Mouse (Mus musculus): ENCODE measurements around the gene Zfand6.

Zfand6 gene

DNA sequence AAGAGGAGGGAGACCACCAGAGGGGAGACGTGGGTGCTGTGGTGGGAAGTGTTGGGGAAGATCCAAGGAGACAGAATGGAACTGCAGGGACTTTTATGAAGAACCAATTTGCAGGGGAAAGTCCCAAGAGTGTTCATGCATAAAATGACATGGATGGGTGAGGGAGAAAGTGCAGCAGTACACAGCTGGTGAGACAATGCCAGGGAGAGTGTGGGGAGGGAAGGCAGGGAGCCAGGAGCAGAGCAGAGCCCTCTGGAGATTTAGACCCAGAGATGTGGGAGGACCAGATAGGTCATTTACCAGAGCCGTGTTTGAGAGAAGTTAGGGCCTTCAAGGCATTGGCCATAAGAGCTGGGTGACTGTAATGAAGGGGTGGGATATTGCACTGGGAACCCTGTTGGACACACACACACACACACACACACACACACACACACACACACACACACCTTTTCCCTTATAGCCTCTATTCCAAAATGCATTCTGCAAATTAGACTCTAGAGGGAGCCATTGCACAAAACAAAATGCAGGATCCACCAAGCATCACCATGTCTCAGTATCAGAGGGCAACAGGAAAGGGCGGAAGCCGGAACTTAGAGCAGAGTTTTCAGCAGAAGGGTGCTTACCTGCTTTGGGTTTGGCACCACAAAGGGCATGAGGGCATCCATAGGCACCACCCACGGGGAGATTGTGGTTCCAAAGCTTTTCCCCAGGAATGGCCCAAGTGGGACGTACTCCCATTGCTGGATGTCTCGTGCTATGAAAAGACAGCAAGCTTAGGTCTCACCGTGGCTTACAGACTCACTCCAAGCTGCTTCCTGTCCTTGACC is 95.5 kb downstream of the Zfand6 start:
- peak; percentile 33 to 34 for DNase-seq (ENCODE audit: low spot score in 2 of 2)

DNA sequence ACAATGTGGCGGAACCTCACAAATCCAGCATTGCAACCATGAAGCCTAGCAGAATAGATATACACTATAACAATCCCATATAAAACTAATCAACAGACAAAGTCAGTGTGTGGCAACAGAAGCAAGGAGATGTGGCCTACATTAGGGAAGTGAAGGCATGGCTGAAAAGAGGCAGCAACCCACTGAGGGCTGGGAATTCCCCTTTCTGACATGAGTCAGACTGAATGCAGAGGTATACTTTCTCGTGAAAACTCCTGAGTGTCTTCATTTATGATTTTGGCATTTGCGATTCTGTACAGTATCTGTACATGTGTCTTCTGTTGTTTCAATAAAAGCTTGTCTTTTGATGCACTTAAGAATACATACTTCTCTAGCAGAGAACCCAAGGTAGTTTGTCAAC is 98.4 kb downstream of the Zfand6 start:
- no peak for DNase-seq (ENCODE audit: low spot score in 2 of 2)

DNA sequence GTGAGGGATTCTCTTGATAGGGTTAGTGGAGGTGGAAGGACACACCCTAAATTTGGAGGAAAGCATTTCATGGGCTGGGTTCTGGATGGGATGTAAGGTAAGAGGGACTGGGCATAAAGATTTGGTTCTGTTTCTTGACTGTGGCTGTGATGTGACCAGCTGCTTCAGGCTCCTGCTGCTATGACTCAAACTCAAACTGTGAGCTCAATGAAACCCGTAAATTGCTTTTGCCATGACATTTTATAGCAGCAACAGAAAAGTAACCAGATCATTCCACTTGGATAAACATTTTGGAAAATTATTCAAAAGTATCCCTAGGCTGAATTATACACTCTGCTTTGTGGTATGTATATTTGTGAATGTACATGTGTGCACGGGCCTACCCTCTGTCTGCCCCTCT is 99.1 kb downstream of the Zfand6 start:
- DNase-seq (ENCODE audit: low spot score in 2 of 2): no peak

DNA sequence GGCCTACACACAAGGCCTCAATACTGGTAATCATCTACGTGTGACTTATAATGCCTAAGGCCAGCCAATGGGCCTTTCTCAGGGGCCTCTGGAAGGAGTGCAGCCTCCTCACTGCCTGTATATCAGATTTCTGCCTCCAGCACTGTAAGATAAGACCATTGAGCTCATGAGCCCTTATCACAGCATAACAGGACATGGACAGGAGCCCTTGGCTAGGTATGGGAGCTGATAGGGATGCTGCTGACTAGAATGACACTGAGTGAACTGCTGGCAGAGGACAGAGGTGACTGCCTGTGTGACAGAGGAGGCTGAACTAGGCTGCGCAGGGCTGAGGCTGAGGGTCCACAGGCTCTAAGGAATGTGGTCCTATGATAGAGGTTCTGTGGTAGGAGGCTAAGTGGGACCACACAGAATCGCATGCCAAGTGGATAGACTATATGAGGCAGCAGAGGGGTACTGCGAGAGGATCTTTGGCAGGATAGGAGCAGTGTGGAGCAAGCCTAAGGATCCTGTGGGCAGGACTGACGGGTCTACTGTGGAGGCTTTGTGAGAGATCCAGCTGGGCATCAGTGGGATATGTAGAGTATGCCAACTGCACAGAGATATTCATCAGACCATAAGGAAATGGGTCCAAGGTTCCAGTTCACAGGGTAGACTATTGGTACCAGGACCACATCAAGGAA is 102.5 kb downstream of the Zfand6 start:
- DNase-seq (ENCODE audit: low spot score in 2 of 2): no peak

DNA sequence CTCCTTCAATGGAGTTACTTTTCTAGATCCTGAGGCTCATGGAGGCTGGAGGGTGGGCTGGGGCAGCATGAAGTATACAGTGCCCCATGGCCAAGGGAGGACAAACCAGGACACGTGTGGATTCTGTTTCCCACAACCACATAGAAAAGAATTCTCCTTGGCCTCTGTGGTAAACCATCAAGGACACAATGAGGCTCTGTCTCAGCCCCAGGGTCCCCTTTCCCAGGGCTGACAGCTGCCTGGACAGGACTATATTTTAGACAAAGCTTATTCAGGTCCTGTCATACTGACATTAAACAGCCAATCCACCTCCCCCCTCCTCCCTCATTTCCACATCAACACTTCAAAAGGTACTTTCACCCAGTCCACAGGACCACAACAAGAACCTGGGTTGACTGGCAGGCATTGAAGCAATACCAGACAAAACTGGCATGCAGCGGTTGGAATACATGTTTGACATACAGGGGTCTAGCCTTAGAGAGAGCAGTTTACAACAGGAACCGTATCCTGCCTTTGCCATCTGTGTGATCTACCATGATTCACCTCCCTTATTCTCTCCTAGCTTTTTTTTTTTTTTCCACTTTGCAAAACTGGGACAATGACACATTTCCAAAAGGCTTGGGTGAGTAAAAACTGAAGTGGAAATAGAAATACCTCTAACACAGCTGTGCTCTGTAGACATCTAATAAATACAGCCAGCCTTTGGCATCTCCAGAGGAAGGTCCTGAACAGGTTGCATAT is 103.2 kb downstream of the Zfand6 start:
- DNase-seq (ENCODE audit: low spot score in 2 of 2): no peak

DNA sequence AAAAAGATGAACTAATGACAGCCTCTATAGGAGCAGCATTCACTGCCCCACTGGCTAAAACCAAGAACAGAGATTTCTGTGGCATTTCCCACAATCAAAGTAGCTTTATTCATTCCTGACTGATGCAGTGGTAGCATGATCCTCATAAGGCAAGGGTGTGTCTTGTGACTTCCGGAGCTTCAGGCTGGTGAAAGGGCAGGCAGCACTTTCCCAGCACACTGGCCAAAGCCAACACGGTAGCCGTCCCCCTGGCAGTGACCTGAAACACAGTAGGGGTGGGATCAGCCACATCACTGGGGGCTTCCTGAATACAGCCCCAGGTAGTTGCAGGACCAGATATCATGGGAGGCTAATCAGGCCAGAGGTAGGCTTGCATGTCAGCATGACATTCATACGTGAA is 104.7 kb downstream of the Zfand6 start:
- DNase-seq (ENCODE audit: low spot score in 2 of 2): no peak

DNA sequence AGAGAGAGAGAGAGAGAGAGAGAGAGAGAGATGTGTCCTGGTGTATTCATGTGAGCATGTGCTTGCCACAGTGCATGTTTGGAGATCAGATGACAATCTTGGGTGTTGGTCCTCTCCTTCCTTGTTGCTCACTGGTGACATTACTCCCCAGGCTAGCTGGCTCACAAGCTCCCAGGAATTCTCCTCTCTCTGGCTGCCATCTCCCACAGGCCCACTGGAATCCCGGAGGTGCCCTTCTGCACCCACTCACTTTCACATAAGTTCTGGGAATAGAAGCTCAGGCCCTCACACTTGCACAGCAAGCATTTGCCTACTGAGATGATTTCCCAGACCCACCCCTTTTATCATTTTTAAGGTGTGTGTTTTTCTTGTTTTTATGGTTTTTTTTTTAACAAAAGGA is 110.0 kb downstream of the Zfand6 start:
- peak; percentile 23 to 39 for DNase-seq (ENCODE audit: low spot score in 2 of 2)

DNA sequence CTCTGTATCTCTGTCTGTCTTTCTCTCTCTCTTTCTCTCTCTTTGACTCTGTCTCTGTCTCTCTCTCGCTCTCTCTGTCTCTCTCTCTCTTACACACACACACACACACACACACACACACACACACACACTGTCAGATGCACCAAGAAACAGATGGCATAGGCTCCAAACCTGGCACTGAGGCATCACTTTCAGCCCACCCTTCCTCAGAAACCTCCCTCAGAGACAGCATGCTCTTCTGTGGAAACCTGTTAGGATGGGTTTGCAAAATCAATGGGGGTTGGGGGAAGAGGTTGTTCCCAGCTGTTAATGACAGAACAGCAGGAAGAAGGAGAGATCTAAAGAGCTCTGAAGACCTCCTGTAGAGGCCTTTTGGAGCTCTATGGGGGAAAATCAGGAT is 110.9 kb downstream of the Zfand6 start:
- peak; percentile 57 to 60 for DNase-seq (ENCODE audit: low spot score in 2 of 2)

DNA sequence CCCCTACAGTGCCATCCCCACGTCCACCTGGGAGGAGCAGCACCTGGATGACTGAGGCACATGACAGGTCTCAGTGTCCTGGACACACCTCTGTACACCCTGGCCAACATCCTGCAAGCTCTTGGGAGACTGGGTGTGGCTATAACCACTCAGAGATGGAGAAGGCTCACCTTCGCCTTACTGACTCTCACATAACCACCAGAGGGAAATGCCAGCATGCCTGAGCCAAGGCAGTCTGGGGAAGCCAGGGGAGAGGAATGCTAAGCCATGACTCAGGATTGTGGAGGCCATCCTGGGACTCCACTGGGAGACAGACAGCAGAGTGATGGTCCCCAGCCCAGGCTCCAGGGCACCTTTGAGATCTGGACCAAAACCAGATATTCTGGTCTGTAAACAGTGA is 112.7 kb downstream of the Zfand6 start:
- DNase-seq (ENCODE audit: low spot score in 2 of 2): no peak

DNA sequence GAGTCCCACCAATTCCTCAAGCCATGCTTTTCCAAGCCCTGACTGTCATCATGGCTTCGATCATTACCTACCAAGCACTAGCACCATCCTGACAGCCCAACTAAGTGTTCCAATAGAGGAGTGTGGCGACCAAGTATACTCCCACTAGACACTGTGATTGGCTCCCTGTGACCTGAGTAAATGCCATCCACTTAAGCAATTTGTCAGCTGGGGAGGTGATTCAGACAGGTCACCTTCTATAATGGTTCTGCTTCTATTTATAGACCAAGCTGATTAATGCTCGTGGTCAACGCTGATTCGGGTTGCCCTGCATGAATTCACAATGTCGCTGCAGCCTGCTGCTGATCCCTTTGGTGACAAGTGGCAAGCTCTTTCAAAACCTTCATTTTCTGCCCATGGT is 123.6 kb downstream of the Zfand6 start:
- no peak for DNase-seq (ENCODE audit: low spot score in 2 of 2)

DNA sequence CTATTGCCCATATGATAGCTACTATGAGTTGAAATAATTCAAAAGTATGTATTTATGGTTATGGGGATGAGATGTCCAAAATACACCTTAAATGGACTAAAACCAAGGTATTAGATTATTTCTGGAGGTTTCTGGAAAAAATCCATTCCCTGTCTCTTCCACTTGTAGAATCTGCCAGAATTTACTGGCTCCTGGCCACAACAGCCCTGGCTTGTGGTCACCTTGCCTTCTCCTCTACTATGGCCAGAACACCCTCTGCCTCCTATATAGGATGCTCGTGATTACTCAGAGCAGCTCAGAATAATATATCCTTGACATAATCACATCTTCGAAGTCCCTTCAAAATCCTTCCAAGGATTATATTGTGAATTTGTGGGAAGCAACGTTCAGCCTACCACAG is 125.5 kb downstream of the Zfand6 start:
- no peak for DNase-seq (ENCODE audit: low spot score in 2 of 2)
